Mouse (Mus musculus) hindlimb bud, embryonic 11.5 days (tissue): ENCODE data around the gene Drc7.

Experiments used
- DNase-seq: peaks from one replicate; pipeline ENCODE4 v3.0.0-alpha.2; 2012; ENCODE audit warnings: low read depth, low spot score; ENCODE audit errors: extremely low spot score

Gene Drc7

DNA sequence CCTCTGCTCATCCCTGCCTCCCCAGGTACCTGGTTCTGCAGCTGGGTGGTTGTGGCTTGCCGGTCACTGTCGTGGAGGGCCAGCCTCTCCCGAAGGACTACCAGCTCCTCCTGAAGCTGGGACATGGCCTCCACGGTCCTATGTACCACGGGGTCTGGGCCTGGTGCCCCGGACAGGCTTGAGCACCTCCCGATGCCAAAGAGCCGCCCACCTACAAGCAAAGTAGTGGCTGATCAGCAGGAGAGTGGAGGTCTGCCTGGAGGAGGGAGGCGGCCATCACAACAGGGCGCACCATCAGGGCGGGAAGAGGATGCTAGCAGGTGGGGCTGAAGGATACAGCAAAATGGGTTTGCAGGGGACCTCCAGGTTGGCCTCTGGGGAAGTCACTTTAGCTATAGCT is 71.6 kb downstream of the Drc7 start:
- no peak for DNase-seq

DNA sequence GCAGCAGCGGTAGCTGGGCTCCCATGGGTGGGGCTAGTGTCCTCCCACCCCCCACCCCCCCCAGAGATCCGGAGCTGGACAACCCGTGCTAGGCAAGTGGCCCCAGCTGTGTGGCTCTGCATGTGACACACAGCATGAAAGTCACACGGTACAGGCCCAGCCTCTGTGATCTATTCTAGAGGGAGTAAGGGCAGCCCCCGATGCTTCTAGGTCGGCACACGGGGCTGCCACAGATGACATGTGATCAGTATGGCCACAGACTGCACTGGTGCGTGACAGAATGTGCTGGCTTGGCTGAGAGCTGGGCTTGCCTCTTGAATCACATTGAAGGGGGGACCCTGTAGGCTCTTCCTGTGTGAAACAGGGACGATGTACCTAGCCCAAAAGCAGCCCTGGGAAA is 72.8 kb downstream of the Drc7 start:
- no peak for DNase-seq
